Mouse (Mus musculus): Measurements from ENCODE around the gene Hist2h2bb. TPM values are rescaled to one million over a fixed set of nuclear protein-coding genes. Genes with fewer than 3 reads are reported as not detected.
A peak's percentile ranks its signal among the peaks of the same experiment; 100 is the strongest.

Hist2h2bb gene
- total and polyA plus RNA-seq, 3 experiments, result 11.2 to 6,680 TPM; not detected in 1

DNA sequence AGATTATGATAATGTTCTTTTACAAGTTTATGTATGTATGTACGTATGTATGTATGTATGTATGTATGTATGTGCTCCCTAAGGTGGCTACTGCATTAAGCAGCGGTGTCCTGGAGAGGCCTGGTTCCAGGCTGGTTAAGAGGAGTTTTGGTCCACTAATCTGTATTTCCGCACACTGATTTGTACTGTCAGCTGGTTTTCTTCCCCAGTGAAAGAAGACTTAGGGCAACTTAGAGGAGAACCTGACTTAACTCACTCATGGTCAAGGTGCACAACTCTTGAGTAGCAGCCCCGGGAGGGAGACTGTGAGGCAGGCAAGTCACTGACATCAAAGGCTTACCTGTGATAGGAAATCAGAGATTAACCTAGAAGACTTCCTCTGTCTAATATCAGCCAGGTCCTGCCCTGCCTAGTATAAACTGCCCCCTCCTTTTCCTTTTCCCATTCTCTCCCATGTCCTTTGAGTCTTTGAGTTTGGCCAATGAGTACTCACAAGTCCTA lies 32.7 kb upstream of the Hist2h2bb start:
- TF ChIP-seq ZKSCAN1 (IDR thresholded peaks at IDR 0.05; ENCODE audit: low read depth, low read length), result no peak
- TF ChIP-seq SIN3A (IDR thresholded peaks at IDR 0.05; ENCODE audit: low read length), result no peak
- TF ChIP-seq POLR2AphosphoS2 (IDR thresholded peaks at IDR 0.05; ENCODE audit: low read length), result no peak
- no peak for TF ChIP-seq POLR2AphosphoS5 (IDR thresholded peaks at IDR 0.05; ENCODE audit: borderline replicate concordance, low read depth, low read length)
- TF ChIP-seq KAT2A (conservative IDR thresholded peaks at IDR 0.05; ENCODE audit: low read depth, low read length), result no peak
- TF ChIP-seq MYC (IDR thresholded peaks at IDR 0.05; ENCODE audit: low read depth, low read length), result no peak
- TF ChIP-seq POLR2A (IDR thresholded peaks at IDR 0.05; ENCODE audit: control insufficient read depth in 1 of 2, insufficient read depth in 1 of 2, low read depth in 1 of 2, low read length in 2 of 2, poor library complexity in 1 of 2), result no peak
- TF ChIP-seq CHD2 (IDR thresholded peaks at IDR 0.05; ENCODE audit: low read length), result no peak
- TF ChIP-seq SMC3 (IDR thresholded peaks at IDR 0.05; ENCODE audit: low read depth, low read length), result no peak
- no peak for TF ChIP-seq E2F4 (IDR thresholded peaks at IDR 0.05; ENCODE audit: borderline replicate concordance, low read depth, low read length)

DNA sequence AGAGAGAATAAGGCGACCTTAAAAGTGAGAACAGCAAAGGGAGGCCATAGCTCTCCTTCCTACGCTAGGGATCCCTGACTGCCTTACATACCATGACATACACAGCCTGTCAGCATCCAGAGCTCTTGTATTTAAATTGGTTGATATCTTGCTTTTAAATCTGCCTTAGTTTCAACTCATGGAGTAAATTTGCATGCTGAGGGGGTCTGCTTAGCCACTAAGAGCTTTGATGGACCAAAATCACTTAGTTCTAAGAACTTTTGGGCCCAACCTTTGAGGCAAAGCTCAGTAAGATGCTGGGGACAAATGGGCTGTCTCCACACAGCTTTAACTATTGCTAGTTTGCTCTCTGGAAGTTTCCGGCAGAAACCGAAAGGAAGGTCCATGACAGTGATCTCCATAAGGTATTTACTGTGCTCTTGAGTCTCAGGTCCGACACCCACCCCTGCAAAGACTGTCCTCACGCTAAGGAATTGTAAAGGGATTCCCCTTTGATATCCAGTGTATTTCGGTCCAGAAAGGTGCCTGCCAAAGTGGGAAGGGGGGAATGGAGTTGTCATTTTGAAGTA lies 32.1 kb upstream of the Hist2h2bb start:
- Histone ChIP-seq H3K4me1 (ENCODE audit: control insufficient read depth in 1 of 2, insufficient read depth in 2 of 2, low read length in 2 of 2) (peaks cover 0 to 26% of the 10 kb centered on the region in 2 experiments; a peak in 2 of 4 replicates), H3K9me3 (replicated peaks; ENCODE audit: insufficient read depth, low read length) (no peaks in the 10 kb centered on the region)
- peak; percentile 92 for DNase-seq (ENCODE audit: low read depth, low spot score)

More for the DNA sequence above, 32.7 kb upstream of the Hist2h2bb start:
- H3K9ac ChIP-seq (ENCODE audit: control insufficient read depth, low read depth, low read length, poor library complexity, severe bottlenecking), result peak overlapping the region; percentile 74
- peaks cover 0 to 23% of the 10 kb centered on the region in 2 experiments; a peak in 2 of 4 replicates for H3K36me3 ChIP-seq (ENCODE audit: control insufficient read depth in 1 of 2, insufficient read depth in 2 of 2, low read length in 2 of 2)
- no peak for DNase-seq (ENCODE audit: low read depth, low spot score)
- H3K27ac ChIP-seq (ENCODE audit: control insufficient read depth, low read depth, low read length), result peak overlapping the region; percentile 93
- no peaks in the 10 kb centered on the region for H3K27me3 ChIP-seq (ENCODE audit: control insufficient read depth in 1 of 2, insufficient read depth in 2 of 2, low read length in 2 of 2)
- peaks cover 0 to 23% of the 10 kb centered on the region in 2 experiments; a peak in 2 of 4 replicates for H3K4me1 ChIP-seq (ENCODE audit: control insufficient read depth in 1 of 2, insufficient read depth in 2 of 2, low read length in 2 of 2)
- H3K9me3 ChIP-seq (replicated peaks; ENCODE audit: insufficient read depth, low read length), result no peaks in the 10 kb centered on the region
- H3K79me2 ChIP-seq (ENCODE audit: control insufficient read depth, insufficient read depth, low read length, poor library complexity), result peaks cover 4% of the 10 kb centered on the region; the same call in 1 of the 2 replicates
- H3K4me3 ChIP-seq (ENCODE audit: control insufficient read depth in 1 of 2, insufficient read depth in 1 of 2, low read depth in 2 of 2, low read length in 2 of 2), result peak overlapping the region; percentile 1 to 57

More for the DNA sequence above, 32.1 kb upstream of the Hist2h2bb start:
- peaks cover 4% of the 10 kb centered on the region; the same call in 1 of the 2 replicates for H3K79me2 ChIP-seq (ENCODE audit: control insufficient read depth, insufficient read depth, low read length, poor library complexity)
- H3K27ac ChIP-seq (ENCODE audit: control insufficient read depth, low read depth, low read length), result peak overlapping the region; percentile 93
- peak overlapping the region; percentile 74 for H3K9ac ChIP-seq (ENCODE audit: control insufficient read depth, low read depth, low read length, poor library complexity, severe bottlenecking)
- TF ChIP-seq RAD21 (IDR thresholded peaks at IDR 0.05; ENCODE audit: low read depth, low read length), result no peak
- peak; percentile 54 for TF ChIP-seq TBP (IDR thresholded peaks at IDR 0.05; ENCODE audit: low read depth, low read length)
- no peak for TF ChIP-seq POLR2AphosphoS2 (IDR thresholded peaks at IDR 0.05; ENCODE audit: low read length)
- TF ChIP-seq MAFK (IDR thresholded peaks at IDR 0.05; ENCODE audit: borderline replicate concordance, low read depth, low read length), result no peak
- TF ChIP-seq EP300 (IDR thresholded peaks at IDR 0.05; ENCODE audit: low read depth in 1 of 2, low read length in 2 of 2), result no peak
- peak in 1 of 3 experiments; percentile 12; a peak in 1 of 6 replicates for TF ChIP-seq CTCF (IDR thresholded peaks at IDR 0.05 in 2 of 3, conservative IDR thresholded peaks at IDR 0.05 in 1 of 3; ENCODE audit: control insufficient read depth in 1 of 3, insufficient read depth in 1 of 3, low read depth in 2 of 3, low read length in 3 of 3, poor library complexity in 1 of 3, severe bottlenecking in 1 of 3)
- TF ChIP-seq CHD2 (IDR thresholded peaks at IDR 0.05; ENCODE audit: low read length), result no peak
- no peak for TF ChIP-seq HCFC1 (IDR thresholded peaks at IDR 0.05; ENCODE audit: low read depth, low read length)
- TF ChIP-seq ZKSCAN1 (IDR thresholded peaks at IDR 0.05; ENCODE audit: low read depth, low read length), result no peak
- no peak for TF ChIP-seq SMC3 (IDR thresholded peaks at IDR 0.05; ENCODE audit: low read depth, low read length)
- no peak for TF ChIP-seq SIN3A (IDR thresholded peaks at IDR 0.05; ENCODE audit: low read length)
- no peak for TF ChIP-seq MAZ (IDR thresholded peaks at IDR 0.05; ENCODE audit: low read depth, low read length)
- no peak for TF ChIP-seq GABPA (IDR thresholded peaks at IDR 0.05; ENCODE audit: low read depth, low read length)
- no peak for TF ChIP-seq UBTF (IDR thresholded peaks at IDR 0.05; ENCODE audit: borderline replicate concordance, insufficient read depth, low read depth, low read length)
- no peak for TF ChIP-seq USF1 (IDR thresholded peaks at IDR 0.05; ENCODE audit: low read depth, low read length)
- TF ChIP-seq JUND (IDR thresholded peaks at IDR 0.05; ENCODE audit: low read depth, low read length), result no peak
- no peak for TF ChIP-seq MXI1 (IDR thresholded peaks at IDR 0.05; ENCODE audit: low read depth, low read length)
- TF ChIP-seq POLR2A (IDR thresholded peaks at IDR 0.05; ENCODE audit: control insufficient read depth in 1 of 2, insufficient read depth in 1 of 2, low read depth in 1 of 2, low read length in 2 of 2, poor library complexity in 1 of 2), result peak in 1 of 2 experiments; percentile 1; a peak in 1 of 4 replicates
- TF ChIP-seq POLR2AphosphoS5 (IDR thresholded peaks at IDR 0.05; ENCODE audit: borderline replicate concordance, low read depth, low read length), result no peak
- no peaks in the 10 kb centered on the region for H3K27me3 ChIP-seq (ENCODE audit: control insufficient read depth in 1 of 2, insufficient read depth in 2 of 2, low read length in 2 of 2)
- peaks cover 0 to 25% of the 10 kb centered on the region in 2 experiments; a peak in 2 of 4 replicates for H3K36me3 ChIP-seq (ENCODE audit: control insufficient read depth in 1 of 2, insufficient read depth in 2 of 2, low read length in 2 of 2)
- H3K4me3 ChIP-seq (ENCODE audit: control insufficient read depth in 1 of 2, insufficient read depth in 1 of 2, low read depth in 2 of 2, low read length in 2 of 2), result peak overlapping the region; percentile 1 to 57
